Mouse (Mus musculus): ENCODE measurements around the gene Eif4enif1. TPM values are rescaled to one million over a fixed set of nuclear protein-coding genes. Genes with fewer than 3 reads are reported as not detected.
"Not testable (repeated sequence)": the region's sequence is repeated elsewhere in the genome, so short reads cannot be mapped to it uniquely, and the experiment has no call there.

Eif4enif1 gene
- polyA plus RNA-seq, 1 experiment from 2014 or later: 54.9 TPM

DNA sequence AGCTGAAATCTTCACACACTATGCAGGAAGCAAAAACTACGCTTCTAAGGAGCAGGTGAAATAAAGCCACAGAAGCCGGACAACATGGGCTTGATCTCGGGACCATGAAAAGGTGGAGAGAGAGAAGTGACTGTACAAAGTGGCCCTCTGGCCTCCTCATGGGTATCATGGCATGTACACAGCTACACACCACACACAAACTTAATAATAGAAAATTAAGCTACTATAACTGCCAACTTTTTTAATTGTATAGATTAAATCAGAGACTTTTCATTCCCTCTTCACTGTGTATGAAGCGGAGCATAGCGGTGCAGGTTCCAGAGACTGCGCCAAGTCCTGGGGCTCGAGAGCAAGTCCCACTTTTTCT is 22.5 kb upstream of the Eif4enif1 start:
- WGBS: 91% methylated on average over 7 of the region's 7 CpGs
- not testable (repeated sequence) for ATAC-seq; H3K27me3 ChIP-seq (replicated peaks; ENCODE audit: control insufficient read depth, insufficient read depth, low read length)

DNA sequence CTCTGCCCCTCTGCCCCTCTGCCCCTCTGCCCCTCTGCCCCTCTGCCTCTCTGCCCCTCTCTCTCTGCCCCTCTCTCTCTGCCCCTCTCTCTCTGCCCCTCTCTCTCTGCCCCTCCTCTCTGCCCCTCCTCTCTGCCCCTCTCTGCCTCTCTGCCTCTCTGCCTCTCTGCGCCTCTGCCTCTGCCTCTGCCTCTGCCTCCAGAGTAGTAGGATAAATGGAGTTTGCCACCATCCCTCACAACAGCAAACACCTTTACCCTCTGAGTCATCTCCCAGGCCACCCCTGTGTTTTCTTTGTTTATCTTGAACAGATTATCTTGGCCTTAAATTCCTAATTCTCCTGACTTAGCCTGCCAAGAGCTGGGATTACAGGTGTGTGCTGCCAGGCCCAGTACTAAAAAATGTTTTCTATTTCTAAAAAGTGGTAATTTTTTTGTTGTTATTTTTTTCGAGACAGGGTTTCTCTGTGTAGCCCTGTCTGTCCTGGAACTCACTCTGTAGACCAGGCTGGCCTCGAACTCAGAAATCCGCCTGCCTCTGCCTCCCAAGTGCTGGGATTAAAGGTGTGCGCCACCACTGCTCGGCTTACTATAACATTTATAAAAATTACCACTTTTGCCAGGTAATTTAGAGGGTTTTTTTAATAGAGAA is 21.6 kb upstream of the Eif4enif1 start:
- not testable (repeated sequence) for H3K27ac ChIP-seq (ENCODE audit: low read length); H3K9me3 ChIP-seq (ENCODE audit: control insufficient read depth, low read length); H3K36me3 ChIP-seq (ENCODE audit: control insufficient read depth, insufficient read depth); H3K27me3 ChIP-seq (replicated peaks; ENCODE audit: control insufficient read depth, insufficient read depth, low read length); ATAC-seq; H3K4me1 ChIP-seq (replicated peaks; ENCODE audit: control insufficient read depth, insufficient read depth, low read length); H3K4me3 ChIP-seq (replicated peaks; ENCODE audit: low read length); H3K4me2 ChIP-seq (ENCODE audit: low read length); H3K9ac ChIP-seq (replicated peaks; ENCODE audit: low read depth, low read length)
- WGBS: 78% methylated on average over 6 of the region's 6 CpGs

More for the DNA sequence above, 22.5 kb upstream of the Eif4enif1 start:
- not testable (repeated sequence) for H3K27ac ChIP-seq (ENCODE audit: low read length); H3K9ac ChIP-seq (replicated peaks; ENCODE audit: low read depth, low read length); H3K4me2 ChIP-seq (ENCODE audit: low read length); H3K4me1 ChIP-seq (replicated peaks; ENCODE audit: control insufficient read depth, insufficient read depth, low read length); H3K4me3 ChIP-seq (replicated peaks; ENCODE audit: low read length); H3K9me3 ChIP-seq (ENCODE audit: control insufficient read depth, low read length); H3K36me3 ChIP-seq (ENCODE audit: control insufficient read depth, insufficient read depth)

DNA sequence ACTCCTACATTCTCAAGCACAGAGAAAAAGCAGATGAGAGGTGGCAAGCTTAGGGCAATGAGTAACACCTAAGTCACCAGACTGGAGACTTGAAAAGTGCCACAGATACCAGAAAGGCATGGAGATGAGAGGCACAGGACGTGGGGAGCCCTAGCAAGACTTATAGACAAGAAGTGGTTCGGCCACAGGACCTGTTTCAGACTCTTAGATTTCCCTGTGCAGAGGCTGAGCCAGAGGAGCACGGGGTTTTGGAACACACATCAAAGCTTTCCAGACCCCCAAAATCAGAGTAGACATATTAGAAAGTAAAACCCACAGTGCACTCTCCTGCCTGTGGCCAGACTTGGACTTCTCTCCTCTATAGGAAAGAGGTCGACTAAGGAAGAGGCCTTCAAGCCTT is 20.9 kb upstream of the Eif4enif1 start:
- H3K9me3 ChIP-seq (ENCODE audit: control insufficient read depth, low read length); H3K9ac ChIP-seq (replicated peaks; ENCODE audit: low read depth, low read length); H3K4me3 ChIP-seq (replicated peaks; ENCODE audit: low read length); ATAC-seq; H3K27me3 ChIP-seq (replicated peaks; ENCODE audit: control insufficient read depth, insufficient read depth, low read length); H3K4me1 ChIP-seq (replicated peaks; ENCODE audit: control insufficient read depth, insufficient read depth, low read length); H3K27ac ChIP-seq (ENCODE audit: low read length); H3K4me2 ChIP-seq (ENCODE audit: low read length); H3K36me3 ChIP-seq (ENCODE audit: control insufficient read depth, insufficient read depth): not testable (repeated sequence)
- 59% methylated on average over 4 of the region's 4 CpGs for WGBS

GRCm38 (mm10) chr11:3181971-3182370 is 20.2 kb upstream of the Eif4enif1 start:
- not testable (repeated sequence) for H3K4me2 ChIP-seq (ENCODE audit: low read length); H3K9me3 ChIP-seq (ENCODE audit: control insufficient read depth, low read length); ATAC-seq; H3K27me3 ChIP-seq (replicated peaks; ENCODE audit: control insufficient read depth, insufficient read depth, low read length); H3K36me3 ChIP-seq (ENCODE audit: control insufficient read depth, insufficient read depth); H3K9ac ChIP-seq (replicated peaks; ENCODE audit: low read depth, low read length); H3K27ac ChIP-seq (ENCODE audit: low read length); H3K4me3 ChIP-seq (replicated peaks; ENCODE audit: low read length); H3K4me1 ChIP-seq (replicated peaks; ENCODE audit: control insufficient read depth, insufficient read depth, low read length)
- WGBS: 43% methylated on average over 1 of the region's 1 CpGs

DNA sequence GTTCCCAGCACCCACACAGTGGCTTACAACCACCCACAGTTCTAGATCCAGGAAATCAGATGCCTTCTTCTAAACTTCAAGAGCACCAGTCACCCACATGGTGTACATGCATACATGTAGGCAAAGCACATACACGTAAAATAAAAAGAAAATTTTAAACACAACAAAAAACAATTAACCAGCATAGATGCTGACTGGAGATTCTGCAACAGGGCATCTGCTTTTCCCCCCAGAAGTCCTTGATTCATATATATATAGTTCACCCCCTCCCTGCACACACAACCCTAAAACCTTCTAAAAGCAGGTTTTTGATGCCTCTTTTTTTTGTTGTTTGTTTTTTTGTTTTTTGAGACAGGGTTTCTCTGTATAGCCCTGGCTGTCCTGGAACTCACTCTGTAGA is 19.5 kb upstream of the Eif4enif1 start:
- H3K9ac ChIP-seq (replicated peaks; ENCODE audit: low read depth, low read length); H3K9me3 ChIP-seq (ENCODE audit: control insufficient read depth, low read length); H3K4me3 ChIP-seq (replicated peaks; ENCODE audit: low read length); H3K27me3 ChIP-seq (replicated peaks; ENCODE audit: control insufficient read depth, insufficient read depth, low read length); H3K36me3 ChIP-seq (ENCODE audit: control insufficient read depth, insufficient read depth); H3K27ac ChIP-seq (ENCODE audit: low read length); H3K4me1 ChIP-seq (replicated peaks; ENCODE audit: control insufficient read depth, insufficient read depth, low read length); ATAC-seq; H3K4me2 ChIP-seq (ENCODE audit: low read length): not testable (repeated sequence)
- WGBS: 88% methylated on average over 1 of the region's 1 CpGs

DNA sequence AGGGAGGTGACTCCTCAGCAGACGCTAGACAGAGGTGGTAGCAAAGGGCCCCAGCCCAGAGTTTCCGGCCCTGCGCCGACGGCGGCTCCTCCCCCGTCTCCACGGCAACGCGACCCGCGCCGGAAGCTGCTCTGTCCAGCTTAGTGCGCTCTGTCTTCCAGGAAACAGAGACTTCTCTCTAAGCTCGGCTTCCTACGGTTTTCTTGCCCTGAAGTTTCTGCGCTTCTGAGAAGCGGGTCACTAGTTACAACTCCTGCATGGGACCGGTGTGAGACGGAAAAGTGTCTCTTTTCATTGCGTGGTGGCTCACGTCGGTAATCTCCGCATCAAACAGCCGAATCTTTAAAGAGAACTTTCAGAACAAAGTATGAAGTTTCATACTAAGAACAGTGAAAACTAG is 8.8 kb upstream of the Eif4enif1 start, which contains the start of gene Sfi1:
TSS of gene Sfi1 (minus strand) at position 101 of the 400 bp plus-strand sequence.
- Histone ChIP-seq H3K27me3 (replicated peaks; ENCODE audit: control insufficient read depth, insufficient read depth, low read length) (no peaks in the 10 kb centered on the region), H3K36me3 (ENCODE audit: control insufficient read depth, insufficient read depth) (no peaks in the 10 kb centered on the region), H3K27ac (ENCODE audit: low read length) (no peak within 1 kb of the TSS), H3K4me2 (ENCODE audit: low read length) (no peak within 1 kb of the TSS), H3K9me3 (ENCODE audit: control insufficient read depth, low read length) (no peaks in the 10 kb centered on the region), H3K4me3 (replicated peaks; ENCODE audit: low read length) (no peak within 1 kb of the TSS), H3K9ac (replicated peaks; ENCODE audit: low read depth, low read length) (no peak within 1 kb of the TSS), H3K4me1 (replicated peaks; ENCODE audit: control insufficient read depth, insufficient read depth, low read length) (no peaks in the 10 kb centered on the region)
- no peak for ATAC-seq
- 85% methylated on average over 25 of the region's 25 CpGs for WGBS

DNA sequence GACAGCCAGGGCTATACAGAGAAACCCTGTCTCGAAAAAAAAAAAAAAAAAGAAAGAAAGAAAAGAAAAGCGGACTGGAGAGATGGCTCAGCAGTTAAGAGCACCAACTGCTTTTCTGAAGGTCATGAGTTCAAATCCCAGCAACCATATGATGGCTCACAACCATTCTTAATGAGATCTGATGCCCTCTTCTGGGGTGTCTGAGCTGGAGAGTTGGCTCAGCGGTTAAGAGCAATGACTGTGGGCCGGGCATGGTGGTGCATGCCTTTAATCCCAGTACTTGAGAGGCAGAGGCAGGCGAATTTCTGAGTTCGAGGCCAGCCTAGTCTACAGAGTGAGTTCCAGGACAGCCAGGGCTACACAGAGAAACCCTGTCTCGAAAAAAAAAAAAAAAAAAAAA is 1.6 kb upstream of the Eif4enif1 start:
- H3K36me3 ChIP-seq (ENCODE audit: control insufficient read depth, insufficient read depth); H3K9ac ChIP-seq (replicated peaks; ENCODE audit: low read depth, low read length); H3K9me3 ChIP-seq (ENCODE audit: control insufficient read depth, low read length); H3K4me2 ChIP-seq (ENCODE audit: low read length); H3K27me3 ChIP-seq (replicated peaks; ENCODE audit: control insufficient read depth, insufficient read depth, low read length); H3K4me3 ChIP-seq (replicated peaks; ENCODE audit: low read length); H3K27ac ChIP-seq (ENCODE audit: low read length); H3K4me1 ChIP-seq (replicated peaks; ENCODE audit: control insufficient read depth, insufficient read depth, low read length); ATAC-seq: not testable (repeated sequence)
- 90% methylated on average over 6 of the region's 7 CpGs for WGBS

DNA sequence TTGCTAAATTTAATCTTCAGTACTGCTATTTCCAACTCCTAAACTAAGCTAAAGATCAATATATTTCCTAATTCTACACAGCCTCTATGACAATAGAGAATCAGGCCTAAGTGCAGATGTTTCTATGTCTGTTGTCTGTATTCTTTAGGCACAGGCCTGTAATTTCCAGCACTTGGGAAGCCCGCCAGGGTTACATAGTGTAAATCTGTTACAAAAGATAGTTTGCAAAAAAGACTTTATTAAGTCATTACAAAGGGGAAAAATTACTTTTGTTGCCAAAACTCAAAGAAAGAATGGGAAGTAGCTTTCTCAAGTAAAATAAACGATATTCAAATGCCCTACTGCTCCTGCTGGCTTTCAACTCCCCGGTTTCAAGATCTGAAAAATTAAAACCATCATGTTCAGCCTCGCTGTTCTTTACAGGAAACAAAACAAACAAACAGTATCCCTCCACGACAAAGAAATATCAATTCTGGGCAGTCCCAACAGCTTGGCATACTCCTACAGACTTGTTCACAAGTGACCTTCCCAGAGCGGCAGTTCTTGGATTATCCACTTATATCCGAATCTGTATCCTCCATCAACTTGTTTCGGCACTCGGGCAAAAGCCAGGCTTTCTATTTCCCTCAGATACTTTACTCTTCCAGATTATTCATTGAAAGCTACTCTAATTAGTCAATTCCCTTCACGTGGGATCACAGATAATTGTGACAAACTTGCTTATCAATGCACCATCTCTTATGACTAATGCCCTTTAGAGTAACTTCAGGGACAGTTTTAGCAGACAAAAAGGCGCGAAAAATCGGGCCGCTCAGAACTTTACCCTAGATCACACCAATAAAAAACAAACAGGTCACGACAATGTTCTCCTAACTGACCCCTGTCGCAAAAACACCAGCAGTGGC is 614 bp upstream of the Eif4enif1 start:
- Histone ChIP-seq H3K9ac (replicated peaks; ENCODE audit: low read depth, low read length) (peak overlapping the region; percentile 43; the same call in 1 of the 2 replicates), H3K4me3 (replicated peaks; ENCODE audit: low read length) (peak overlapping the region; percentile 43), H3K4me1 (replicated peaks; ENCODE audit: control insufficient read depth, insufficient read depth, low read length) (peaks cover 3% of the 10 kb centered on the region; the same call in 1 of the 2 replicates), H3K36me3 (ENCODE audit: control insufficient read depth, insufficient read depth) (0 out of 2 replicates have a peak, but pooled peaks cover 3% of the 10 kb centered on the region), H3K27me3 (replicated peaks; ENCODE audit: control insufficient read depth, insufficient read depth, low read length) (no peaks in the 10 kb centered on the region), H3K4me2 (ENCODE audit: low read length) (peak overlapping the region; percentile 33), H3K27ac (ENCODE audit: low read length) (no peak overlapping the region), H3K9me3 (ENCODE audit: control insufficient read depth, low read length) (no peaks in the 10 kb centered on the region)
- no peak; the same call in 1 of the 2 replicates for ATAC-seq
- 5% methylated on average over 16 of the region's 16 CpGs for WGBS

- Histone ChIP-seq H3K4me3 (replicated peaks; ENCODE audit: low read length) (peak overlapping the region; percentile 43), H3K9ac (replicated peaks; ENCODE audit: low read depth, low read length) (peak overlapping the region; percentile 42), H3K4me2 (ENCODE audit: low read length) (peak overlapping the region; percentile 38), H3K4me1 (replicated peaks; ENCODE audit: control insufficient read depth, insufficient read depth, low read length) (peaks cover 3% of the 10 kb centered on the region; the same call in 1 of the 2 replicates), H3K27me3 (replicated peaks; ENCODE audit: control insufficient read depth, insufficient read depth, low read length) (no peaks in the 10 kb centered on the region), H3K27ac (ENCODE audit: low read length) (no peak overlapping the region), H3K9me3 (ENCODE audit: control insufficient read depth, low read length) (no peaks in the 10 kb centered on the region), H3K36me3 (ENCODE audit: control insufficient read depth, insufficient read depth) (peaks cover 7% of the 10 kb centered on the region)
- WGBS: 1% methylated on average over 23 of the region's 57 CpGs
- peak; percentile 62 for ATAC-seq
These were observed 719 bp downstream of the Eif4enif1 start for GRCm38 (mm10) chr11:3202781-3203441.

Measured in forebrain, embryonic 16.5 days (tissue).